Mouse (Mus musculus) liver, postnatal 0 days (tissue): ENCODE data around the gene Gm21885.

Experiments used
- CTCF ChIP-seq: sonication (generic); IDR thresholded peaks from 2 replicates; pipeline ENCODE4 v1.5.1; 2016; ENCODE audit warnings: antibody characterized with exemption, low read depth
- EP300 ChIP-seq: IDR thresholded peaks from 2 replicates; pipeline ENCODE4 v1.6.1; 2016; ENCODE audit warnings: antibody characterized with exemption, low read depth, mild to moderate bottlenecking

- TF ChIP-seq CTCF, result no peak
- TF ChIP-seq EP300, result no peak
Measured at GRCm38 (mm10) chr11:94314098-94314652, 32.5 kb downstream of the Gm21885 start.
